Mouse (Mus musculus) spleen, adult 2 months (tissue): Measurements from ENCODE around the gene Cuedc2. TPM values are rescaled to one million over a fixed set of nuclear protein-coding genes. Genes with fewer than 3 reads are reported as not detected.

ENCODE experiments used
- DNase-seq, 2 experiments: peaks; one replicate each; pipeline versions ENCODE4 v3.0.0 to v3.0.0-alpha.2; 2012 to 2021; ENCODE audit warnings: low spot score in 2 of 2, low read depth in 1 of 2
- H3K27ac ChIP-seq: fragments of 200-500 bp; 2 replicates; pipeline ENCODE4 v1.5.1; 2012; ENCODE audit warnings: low read length, inconsistent platforms; ENCODE audit not compliant: insufficient read depth
- H3K27me3 ChIP-seq: fragments of 200-500 bp; 2 replicates; pipeline ENCODE4 v1.6.1; 2012; ENCODE audit warnings: mild to moderate bottlenecking, moderate library complexity, low read length, inconsistent platforms; ENCODE audit not compliant: control insufficient read depth, insufficient read depth
- H3K36me3 ChIP-seq: fragments of 200-500 bp; 2 replicates; pipeline ENCODE4 v1.6.1; 2012; ENCODE audit warnings: mild to moderate bottlenecking, low read length, inconsistent platforms; ENCODE audit not compliant: control insufficient read depth, insufficient read depth
- H3K4me1 ChIP-seq: fragments of 200-500 bp; 2 replicates; pipeline ENCODE4 v1.6.1; 2011; ENCODE audit warnings: inconsistent platforms; ENCODE audit not compliant: control insufficient read depth, insufficient read depth, insufficient read length
- H3K4me3 ChIP-seq: fragments of 200-500 bp; 2 replicates; pipeline ENCODE4 v1.5.1; 2011; ENCODE audit warnings: mild to moderate bottlenecking, inconsistent platforms; ENCODE audit not compliant: insufficient read depth, insufficient read length; ENCODE audit errors: extremely low read depth
- CTCF ChIP-seq: fragments of 200-500 bp; IDR thresholded peaks from 2 replicates; pipeline ENCODE4 v1.5.1; 2011; ENCODE audit warnings: mild to moderate bottlenecking, inconsistent platforms; ENCODE audit not compliant: insufficient read depth, insufficient read length, insufficient replicate concordance; ENCODE audit errors: extremely low read depth
- POLR2A ChIP-seq: fragments of 200-500 bp; IDR thresholded peaks from 2 replicates; pipeline ENCODE4 v1.6.1; 2011; ENCODE audit warnings: low read depth, low read length, inconsistent platforms
- WGBS: fragments of 180-500 bp; shearing (Covaris S2); methylation state at CpG from one replicate; pipeline ENCODE4 v1.1.7; 2018; 5-methylcytosine and 5-hydroxymethylcytosine counted together
- polyA plus RNA-seq: library from polyadenylated mRNA; depleted of rRNA; stranded (reverse); fragments of >200 nt; gene quantifications from 2 replicates; pipeline ENCODE4 v1.2.3, GENCODE M21; 2012

The Cuedc2 gene
- polyA plus RNA-seq, 1 experiment: 45.3 TPM

- 93% methylated on average over 14 of the region's 14 CpGs for WGBS
- Histone ChIP-seq H3K36me3 (0 out of 2 replicates have a peak, but pooled peaks cover 1% of the 10 kb centered on the region), H3K27ac (no peak overlapping the region), H3K27me3 (peaks cover 2% of the 10 kb centered on the region; the same call in 1 of the 2 replicates), H3K4me1 (peaks cover 15% of the 10 kb centered on the region), H3K4me3 (no peak overlapping the region)
- no peak for DNase-seq
- TF ChIP-seq CTCF: no peak
- TF ChIP-seq POLR2A: no peak
Measured at GRCm38 (mm10) chr19:46331326-46331725, 7.2 kb downstream of the Cuedc2 start.

DNA sequence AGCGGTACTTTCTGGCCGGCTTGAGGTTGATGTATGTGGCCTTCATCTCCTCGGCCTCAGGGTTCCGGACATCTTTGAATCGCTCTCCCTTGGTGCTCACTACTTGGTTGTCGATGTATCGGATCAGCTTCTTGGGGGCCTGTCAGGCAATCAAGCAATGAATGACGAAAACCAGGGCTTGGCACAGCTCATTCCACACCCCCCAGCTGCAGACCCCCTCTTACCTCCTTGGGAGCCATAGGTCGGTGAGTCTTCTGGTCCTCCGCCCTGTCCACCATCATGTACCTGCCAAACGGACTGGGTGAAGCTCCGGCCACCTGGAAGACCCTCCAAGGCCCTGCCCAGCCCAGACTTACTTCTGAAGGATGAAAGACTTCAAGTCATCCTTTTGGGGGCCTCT lies 7.8 kb downstream of the Cuedc2 start:
- DNase-seq: no peak
- H3K27me3 ChIP-seq: peaks cover 6% of the 10 kb centered on the region; the same call in 1 of the 2 replicates
- H3K4me3 ChIP-seq: no peak overlapping the region
- H3K36me3 ChIP-seq: 0 out of 2 replicates have a peak, but pooled peaks cover 1% of the 10 kb centered on the region
- no peak overlapping the region for H3K27ac ChIP-seq
- 92% methylated on average over 12 of the region's 12 CpGs for WGBS
- no peak for TF ChIP-seq CTCF
- TF ChIP-seq POLR2A: no peak
- H3K4me1 ChIP-seq: peaks cover 15% of the 10 kb centered on the region

DNA sequence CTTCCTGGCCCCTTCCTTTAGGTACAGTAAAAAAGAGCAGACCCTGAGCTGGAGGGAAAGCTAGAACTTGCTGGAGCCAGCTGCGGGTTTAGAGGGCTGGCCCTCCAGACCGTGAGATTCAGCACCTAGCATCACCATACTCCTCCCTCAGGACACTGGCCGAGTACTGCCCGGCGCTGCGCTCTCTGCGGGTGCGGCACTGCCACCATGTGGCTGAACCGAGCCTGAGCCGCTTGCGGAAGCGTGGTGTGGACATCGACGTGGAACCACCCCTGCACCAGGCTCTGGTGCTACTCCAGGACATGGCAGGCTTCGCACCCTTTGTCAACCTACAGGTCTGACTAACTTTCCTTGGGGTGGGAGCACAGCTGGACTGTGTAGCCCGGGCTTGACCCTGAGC lies 8.6 kb downstream of the Cuedc2 start:
- TF ChIP-seq CTCF (peak; percentile 87), POLR2A (no peak)
- 0 out of 2 replicates have a peak, but pooled peaks cover 1% of the 10 kb centered on the region for H3K36me3 ChIP-seq
- H3K4me3 ChIP-seq: no peak overlapping the region
- peaks cover 10% of the 10 kb centered on the region; the same call in 1 of the 2 replicates for H3K27me3 ChIP-seq
- DNase-seq: peak in 1 of 2 experiments; percentile 82
- 9% methylated on average over 16 of the region's 16 CpGs for WGBS
- H3K27ac ChIP-seq: no peak overlapping the region
- H3K4me1 ChIP-seq: peaks cover 15% of the 10 kb centered on the region

DNA sequence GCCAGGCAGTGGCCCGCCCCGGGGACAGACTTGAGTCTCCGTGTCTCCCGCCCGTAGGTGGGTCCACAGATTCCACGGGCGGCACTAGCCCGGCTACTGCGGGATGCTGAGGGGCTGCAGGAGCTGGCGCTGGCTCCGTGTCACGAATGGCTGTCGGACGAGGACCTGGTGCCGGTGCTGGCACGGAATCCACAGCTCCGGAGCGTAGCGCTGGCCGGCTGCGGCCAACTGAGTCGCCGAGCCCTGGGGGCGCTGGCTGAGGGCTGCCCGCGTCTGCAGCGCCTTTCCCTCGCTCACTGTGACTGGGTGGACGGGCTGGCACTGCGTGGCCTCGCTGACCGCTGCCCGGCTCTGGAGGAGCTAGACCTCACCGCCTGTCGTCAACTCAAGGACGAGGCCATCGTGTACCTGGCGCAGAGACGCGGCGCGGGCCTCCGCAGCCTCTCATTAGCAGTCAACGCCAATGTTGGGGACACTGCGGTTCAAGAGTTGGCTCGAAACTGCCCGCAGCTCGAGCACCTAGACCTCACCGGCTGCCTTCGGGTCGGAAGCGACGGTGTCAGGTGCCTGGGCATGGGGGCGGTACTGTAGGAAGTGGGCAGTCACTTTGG lies 9.4 kb downstream of the Cuedc2 start:
- H3K4me1 ChIP-seq: peaks cover 15% of the 10 kb centered on the region
- WGBS: 2% methylated on average over 54 of the region's 54 CpGs
- H3K36me3 ChIP-seq: 0 out of 2 replicates have a peak, but pooled peaks cover 1% of the 10 kb centered on the region
- no peak for TF ChIP-seq CTCF
- no peak for TF ChIP-seq POLR2A
- H3K27ac ChIP-seq: peak overlapping the region; percentile 82; the same call in 1 of the 2 replicates
- H3K4me3 ChIP-seq: peak overlapping the region; percentile 64
- H3K27me3 ChIP-seq: peaks cover 12% of the 10 kb centered on the region; the same call in 1 of the 2 replicates
- DNase-seq: no peak

DNA sequence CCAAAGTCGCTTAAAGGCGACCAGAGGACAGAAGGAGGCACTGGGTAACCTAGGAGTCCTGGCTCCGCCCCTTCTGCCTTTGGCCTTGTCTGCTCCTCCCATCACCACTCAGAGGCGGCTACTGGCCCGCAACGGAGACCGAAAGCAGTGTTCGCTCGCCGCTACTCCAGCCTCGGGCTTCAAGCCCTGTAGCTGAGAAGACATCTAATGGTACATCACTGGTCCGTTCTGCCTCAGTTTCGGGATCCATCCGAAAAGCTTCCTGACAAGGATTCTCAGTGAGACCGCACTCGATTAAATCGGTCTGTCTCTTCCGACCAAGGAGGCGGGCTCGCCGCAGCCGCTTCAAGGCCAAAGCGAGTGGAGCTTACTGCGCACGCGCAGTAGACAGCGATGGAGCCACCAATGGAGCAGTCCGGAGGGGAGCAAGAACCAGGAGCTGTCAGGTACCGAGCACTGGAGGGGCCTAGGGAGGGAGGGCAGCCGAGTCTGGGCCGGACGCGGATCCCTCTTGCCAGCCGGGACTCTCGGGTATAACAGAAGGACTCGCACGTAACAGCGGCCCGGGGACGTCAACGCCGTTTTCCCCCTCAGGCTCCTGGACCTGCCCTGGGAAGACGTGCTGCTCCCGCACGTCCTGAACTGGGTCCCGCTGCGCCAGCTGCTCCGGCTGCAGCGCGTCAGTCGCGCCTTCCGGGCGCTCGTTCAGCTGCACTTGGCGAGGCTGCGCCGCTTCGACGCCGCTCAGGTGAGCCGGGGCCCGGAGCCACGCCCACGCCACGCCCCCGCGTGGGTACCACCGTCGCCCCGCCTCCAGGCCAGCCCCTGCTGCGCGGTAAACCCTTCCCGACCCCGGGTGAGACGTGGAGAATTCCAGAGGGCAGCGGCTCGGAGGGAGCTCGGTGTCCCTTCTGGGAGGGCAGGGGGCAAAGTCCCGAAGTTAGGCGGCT lies 10.1 kb downstream of the Cuedc2 start, which contains the start of gene Fbxl15:
TSS of gene Fbxl15 (plus strand) at position 104 of the 950 bp plus-strand sequence.
- H3K27ac ChIP-seq: peak within 1 kb of the TSS; percentile 82
- under 1% methylated on average over 81 of the region's 81 CpGs for WGBS

DNA sequence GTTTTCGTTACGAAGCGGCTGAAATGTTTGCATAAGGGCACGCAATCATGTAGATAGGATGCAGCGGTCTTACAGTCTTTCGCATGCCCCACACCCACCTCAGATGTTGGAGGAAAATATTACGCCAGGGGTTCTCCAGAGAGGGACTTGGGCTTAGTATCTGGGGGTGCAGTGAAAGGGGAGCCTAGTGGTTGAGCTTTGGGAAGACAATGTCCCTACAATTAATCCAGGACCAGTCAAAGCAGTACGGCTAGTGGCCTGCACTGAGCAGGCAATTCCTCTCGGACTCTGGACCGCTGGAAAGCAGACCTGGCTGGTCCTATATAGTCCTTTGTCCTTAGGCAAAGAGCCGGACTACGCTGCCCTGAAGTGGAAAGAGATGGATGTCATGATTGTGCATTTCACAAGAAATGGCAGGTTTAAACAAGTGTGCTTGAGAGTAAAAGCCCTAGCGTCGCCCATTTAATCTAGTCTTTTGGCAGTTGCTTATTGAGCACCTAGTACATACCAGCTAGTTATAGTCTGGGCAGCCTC lies 10.9 kb downstream of the Cuedc2 start:
- Histone ChIP-seq H3K36me3 (0 out of 2 replicates have a peak, but pooled peaks cover 1% of the 10 kb centered on the region), H3K4me1 (peaks cover 15% of the 10 kb centered on the region), H3K27ac (no peak overlapping the region), H3K27me3 (peaks cover 12% of the 10 kb centered on the region), H3K4me3 (peak overlapping the region; percentile 64)
- no peak for DNase-seq
- 35% methylated on average over 14 of the region's 14 CpGs for WGBS
- TF ChIP-seq CTCF (no peak), POLR2A (no peak)

More for the DNA sequence above, 10.1 kb downstream of the Cuedc2 start, which contains the start of gene Fbxl15:
- DNase-seq: peak; percentile 80 to 89
- Histone ChIP-seq H3K36me3 (0 out of 2 replicates have a peak, but pooled peaks cover 1% of the 10 kb centered on the region), H3K4me1 (peaks cover 15% of the 10 kb centered on the region), H3K27me3 (peaks cover 12% of the 10 kb centered on the region; the same call in 1 of the 2 replicates), H3K4me3 (peak within 1 kb of the TSS; percentile 64)
- TF ChIP-seq CTCF: no peak
- TF ChIP-seq POLR2A: peak; percentile 46
